Mouse (Mus musculus) neural tube, embryonic 11.5 days (tissue): Measurements from ENCODE around the gene Gm6676. TPM values are rescaled to one million over a fixed set of nuclear protein-coding genes. Genes with fewer than 3 reads are reported as not detected.
"Not testable (repeated sequence)": the region's sequence is repeated elsewhere in the genome, so short reads cannot be mapped to it uniquely, and the experiment has no call there.

ENCODE experiments used
- ATAC-seq: fragments of 200-750 bp; cut with Nextera tagmentation; 2 replicates; pipeline ENCODE4 v1.8.0; 2017; ENCODE audit warnings: moderate number of reproducible peaks, mild to moderate bottlenecking, moderate TSS enrichment, moderate library complexity; ENCODE audit not compliant: insufficient read depth, low FRiP score, low TSS enrichment
- DNase-seq: peaks from one replicate; pipeline ENCODE4 v3.0.0-alpha.2; 2015; ENCODE audit warnings: low spot score
- H3K27ac ChIP-seq: fragments of 300-500 bp; sonication (generic); 2 replicates; pipeline ENCODE4 v1.5.1; 2014; ENCODE audit warnings: low read depth, mild to moderate bottlenecking, low read length
- H3K27me3 ChIP-seq: fragments of 300-500 bp; sonication (generic); 2 replicates; pipeline ENCODE4 v1.6.1; 2014; ENCODE audit warnings: mild to moderate bottlenecking, low read length, mixed read lengths; ENCODE audit not compliant: control insufficient read depth, insufficient read depth
- H3K36me3 ChIP-seq: fragments of 300-500 bp; sonication (generic); 2 replicates; pipeline ENCODE4 v1.6.1; 2014; ENCODE audit warnings: mild to moderate bottlenecking, low read length, moderate library complexity, mixed read lengths; ENCODE audit not compliant: control insufficient read depth, insufficient read depth
- H3K4me1 ChIP-seq: fragments of 300-500 bp; sonication (generic); 2 replicates; pipeline ENCODE4 v1.6.1; 2014; ENCODE audit warnings: low read length, mixed read lengths; ENCODE audit not compliant: control insufficient read depth, insufficient read depth
- H3K4me2 ChIP-seq: fragments of 300-500 bp; sonication (generic); 2 replicates; pipeline ENCODE4 v1.6.1; 2014; ENCODE audit warnings: low read depth, mild to moderate bottlenecking, moderate library complexity
- H3K4me3 ChIP-seq: fragments of 300-500 bp; sonication (generic); 2 replicates; pipeline ENCODE4 v1.5.1; 2014; ENCODE audit warnings: low read depth, low read length
- H3K9ac ChIP-seq: fragments of 300-500 bp; sonication (generic); 2 replicates; pipeline ENCODE4 v1.6.1; 2014; ENCODE audit warnings: mild to moderate bottlenecking, low read length
- H3K9me3 ChIP-seq: fragments of 300-500 bp; sonication (generic); 2 replicates; pipeline ENCODE4 v1.6.1; 2016; ENCODE audit warnings: low read length; ENCODE audit not compliant: control insufficient read depth
- WGBS: fragments of 180-500 bp; shearing (Covaris S2); extraction: QIAGEN DNeasy Blood & Tissue Kit; methylation state at CpG from one replicate; pipeline ENCODE4 v1.1.7; 2014; 5-methylcytosine and 5-hydroxymethylcytosine counted together
- polyA plus RNA-seq: library from polyadenylated mRNA; unstranded; fragments of >200 nt; fragmentation: Nextera tagmentation; extraction: Ambion mirVana; gene quantifications from 2 replicates; pipeline ENCODE4 v1.2.1, GENCODE M21; 2014

Gm6676 gene
- not detected in 2 replicates for polyA plus RNA-seq

DNA sequence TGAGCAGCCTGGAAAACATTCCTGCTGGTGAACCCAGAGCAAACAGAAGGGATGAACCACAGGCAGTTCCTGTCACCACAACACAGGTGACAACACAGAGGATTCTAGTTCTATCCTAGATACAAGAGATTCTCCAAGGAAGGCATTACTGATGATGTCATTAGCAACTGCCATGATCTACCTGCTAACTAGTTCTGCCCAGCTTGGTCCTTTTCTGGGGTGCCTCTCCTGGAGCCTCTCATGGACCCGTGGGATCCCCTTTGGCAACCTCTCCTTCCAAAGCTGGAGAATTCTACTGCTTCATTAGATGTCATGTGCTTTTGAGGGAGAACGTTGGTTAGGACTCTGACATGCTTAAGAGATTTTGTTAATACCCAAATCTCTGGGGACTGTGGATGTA is at the start of gene Gm6676:
TSS of gene Gm6676 (minus strand) at position 101 of the 400 bp plus-strand sequence.
- ATAC-seq, H3K36me3 ChIP-seq, H3K27me3 ChIP-seq, DNase-seq, H3K4me2 ChIP-seq, H3K4me3 ChIP-seq, H3K9ac ChIP-seq, H3K9me3 ChIP-seq, H3K27ac ChIP-seq, H3K4me1 ChIP-seq: not testable (repeated sequence)
- no CpG with 5 or more reads among the region's 2 CpGs for WGBS

DNA sequence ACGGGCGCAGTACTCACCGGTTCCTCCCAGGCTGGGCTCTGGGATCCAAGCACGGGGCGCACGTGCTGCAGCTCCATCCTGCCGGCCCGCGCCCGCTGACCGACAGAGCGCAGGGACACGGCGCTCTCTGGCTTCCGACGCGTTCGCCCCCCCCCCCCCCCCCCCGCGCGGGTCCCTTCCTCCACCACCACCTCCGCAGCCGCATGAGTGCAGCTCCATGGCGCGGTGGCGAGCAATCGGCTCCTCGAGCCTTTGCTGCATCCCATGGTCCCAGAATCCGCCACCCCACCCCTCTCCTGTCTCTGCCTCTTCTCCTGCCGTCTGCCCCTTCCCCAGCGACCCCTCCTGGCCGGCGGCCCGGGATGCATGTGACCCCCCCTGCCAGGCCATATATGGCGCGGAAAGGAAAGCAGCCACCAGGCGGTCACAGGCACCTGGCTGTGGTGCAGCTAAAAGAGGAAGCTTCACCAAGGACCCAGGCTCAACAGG is 49.3 kb upstream of the Gm6676 start, which contains the start of gene Gm3512:
TSS of gene Gm3512 (minus strand) at position 51 of the 489 bp plus-strand sequence.
- not testable (repeated sequence) for ATAC-seq, H3K27me3 ChIP-seq, H3K4me2 ChIP-seq, DNase-seq, H3K4me1 ChIP-seq, H3K36me3 ChIP-seq, H3K9me3 ChIP-seq, H3K4me3 ChIP-seq, H3K9ac ChIP-seq, H3K27ac ChIP-seq
- no CpG with 5 or more reads among the region's 37 CpGs for whole genome bisulfite sequencing

DNA sequence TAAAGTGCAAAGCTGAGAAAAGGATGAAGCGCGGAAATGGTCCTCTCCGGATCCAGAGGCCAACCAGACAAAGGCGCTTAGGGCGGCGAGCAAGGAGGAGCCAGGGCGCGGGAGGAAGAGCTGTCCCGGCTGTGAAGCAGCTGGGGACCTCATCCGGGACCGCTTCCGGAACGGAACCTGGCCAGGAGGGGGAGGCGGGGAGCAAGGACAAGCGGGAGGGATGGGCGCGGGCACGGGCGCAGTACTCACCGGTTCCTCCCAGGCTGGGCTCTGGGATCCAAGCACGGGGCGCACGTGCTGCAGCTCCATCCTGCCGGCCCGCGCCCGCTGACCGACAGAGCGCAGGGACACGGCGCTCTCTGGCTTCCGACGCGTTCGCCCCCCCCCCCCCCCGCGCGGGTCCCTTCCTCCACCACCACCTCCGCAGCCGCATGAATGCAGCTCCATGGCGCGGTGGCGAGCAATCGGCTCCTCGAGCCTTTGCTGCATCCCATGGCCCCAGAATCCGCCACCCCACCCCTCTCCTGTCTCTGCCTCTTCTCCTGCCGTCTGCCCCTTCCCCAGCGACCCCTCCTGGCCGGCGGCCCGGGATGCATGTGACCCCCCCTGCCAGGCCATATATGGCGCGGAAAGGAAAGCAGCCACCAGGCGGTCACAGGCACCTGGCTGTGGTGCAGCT is 19.9 kb downstream of the Gm6676 start:
- not testable (repeated sequence) for H3K36me3 ChIP-seq, H3K27me3 ChIP-seq, H3K27ac ChIP-seq, H3K4me1 ChIP-seq, H3K9me3 ChIP-seq
- peak overlapping the region; percentile 39 for H3K4me3 ChIP-seq
- H3K4me2 ChIP-seq = peak overlapping the region; percentile 32
- peak; percentile 51 for DNase-seq
- 0% methylated on average over 6 of the region's 54 CpGs for WGBS
- H3K9ac ChIP-seq = peak overlapping the region; percentile 48
- peak; percentile 68; the same call in 1 of the 2 replicates for ATAC-seq

DNA sequence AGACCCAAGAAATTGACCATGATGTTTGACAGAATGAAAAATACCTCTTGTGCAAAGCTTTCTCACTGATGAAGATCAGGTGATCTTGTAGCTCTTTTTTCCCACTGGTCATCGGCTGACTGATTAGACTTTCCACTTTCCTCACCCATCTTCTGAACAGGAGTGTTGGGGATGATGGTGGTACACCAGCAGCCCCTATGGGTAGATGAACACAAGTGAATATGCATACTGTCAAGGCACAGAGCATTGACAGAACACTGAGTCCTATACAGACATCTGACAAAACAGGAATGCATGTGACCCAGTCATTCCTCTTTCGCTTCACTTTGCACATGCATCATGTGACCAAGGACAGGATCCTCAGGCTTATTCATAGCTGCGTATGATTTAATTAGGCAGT is 24.7 kb downstream of the Gm6676 start, which contains the start of gene Gm3696:
TSS of gene Gm3696 (minus strand) at position 101 of the 400 bp plus-strand sequence.
- not testable (repeated sequence) for H3K36me3 ChIP-seq, ATAC-seq, H3K27me3 ChIP-seq, H3K4me2 ChIP-seq, H3K27ac ChIP-seq, H3K9ac ChIP-seq, H3K4me1 ChIP-seq, DNase-seq, H3K4me3 ChIP-seq, H3K9me3 ChIP-seq
- 77% methylated on average over 1 of the region's 3 CpGs for WGBS

Other genes with a start within 250 kb of the Gm6676 start
- 1.8 and 2.1 TPM in 2 replicates for gene Gm3667, start 235.4 kb downstream of the Gm6676 start, polyA plus RNA-seq
- not detected in 2 replicates for gene Gm6356, start 151.6 kb downstream of the Gm6676 start, polyA plus RNA-seq
- 0.76 and 0.96 TPM in 2 replicates for gene Gm10406, start 98.0 kb downstream of the Gm6676 start, polyA plus RNA-seq
- gene Gm3685, start 80.4 kb downstream of the Gm6676 start, polyA plus RNA-seq = not detected in 2 replicates
- 2.2 and 4.1 TPM in 2 replicates for gene Gm3696, start 24.8 kb downstream of the Gm6676 start, polyA plus RNA-seq
- gene Gm3512, start 49.1 kb upstream of the Gm6676 start, polyA plus RNA-seq = 3.8 and 4.2 TPM in 2 replicates
- not detected in 2 replicates for gene Gm16434, start 69.1 kb upstream of the Gm6676 start, polyA plus RNA-seq
- not detected in 2 replicates for gene Gm3727, start 139.3 kb upstream of the Gm6676 start, polyA plus RNA-seq
- 1.5 and 2.4 TPM in 2 replicates for gene Gm3739, start 189.6 kb upstream of the Gm6676 start, polyA plus RNA-seq
- gene Gm5797, start 207.0 kb upstream of the Gm6676 start, polyA plus RNA-seq = not detected in 2 replicates
- gene Gm8374, start 239.7 kb upstream of the Gm6676 start, polyA plus RNA-seq = not detected in 2 replicates